Mouse (Mus musculus): ENCODE measurements around the gene Phf19. TPM values are rescaled to one million over a fixed set of nuclear protein-coding genes. Genes with fewer than 3 reads are reported as not detected.

The Phf19 gene
- polyA plus RNA-seq, 1 experiment from 2014 or later: 2.6 TPM

DNA sequence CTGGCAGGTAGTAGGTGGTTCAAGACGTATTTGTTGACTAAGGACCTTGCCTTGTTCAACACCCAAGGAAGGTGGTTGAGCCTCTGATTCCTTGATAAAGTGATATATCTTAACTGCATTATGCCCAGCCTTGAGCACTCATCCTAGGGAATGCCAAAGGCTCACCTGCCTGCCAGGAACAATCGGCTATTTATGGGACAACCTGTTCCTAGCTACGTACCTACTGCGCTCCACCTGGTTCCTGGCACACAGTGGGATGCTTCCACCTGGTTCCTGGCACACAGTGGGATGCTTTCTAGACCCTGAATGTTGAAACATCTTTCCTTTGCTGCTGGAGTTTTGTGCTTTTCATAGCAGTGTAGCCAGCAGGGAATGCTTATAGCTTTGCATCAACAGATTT lies 4.1 kb downstream of the Phf19 start:
- Histone ChIP-seq H3K4me3 (no peak overlapping the region), H3K36me3 (no peaks in the 10 kb centered on the region), H3K27ac (ENCODE audit: poor library complexity, severe bottlenecking) (no peak overlapping the region), H3K9me3 (replicated peaks) (no peaks in the 10 kb centered on the region), H3K27me3 (replicated peaks) (peaks cover 32% of the 10 kb centered on the region), H3K4me1 (replicated peaks) (peaks cover 20% of the 10 kb centered on the region), H3K4me2 (no peak overlapping the region), H3K9ac (no peak overlapping the region)
- no peak for ATAC-seq (ENCODE audit: insufficient number of reproducible peaks, low FRiP score)
- WGBS: 87% methylated on average over 4 of the region's 4 CpGs

- H3K4me3 ChIP-seq: no peak overlapping the region
- H3K4me1 ChIP-seq (replicated peaks): peaks cover 23% of the 10 kb centered on the region
- no peak for ATAC-seq (ENCODE audit: insufficient number of reproducible peaks, low FRiP score)
- no peak overlapping the region for H3K27ac ChIP-seq (ENCODE audit: poor library complexity, severe bottlenecking)
- H3K36me3 ChIP-seq: no peaks in the 10 kb centered on the region
- no peaks in the 10 kb centered on the region for H3K9me3 ChIP-seq (replicated peaks)
- peaks cover 18% of the 10 kb centered on the region for H3K27me3 ChIP-seq (replicated peaks)
- 51% methylated on average over 12 of the region's 12 CpGs for WGBS
- H3K9ac ChIP-seq: no peak overlapping the region
- H3K4me2 ChIP-seq: no peak overlapping the region
These were observed 6.8 kb downstream of the Phf19 start for GRCm38 (mm10) chr2:34906861-34907604.

DNA sequence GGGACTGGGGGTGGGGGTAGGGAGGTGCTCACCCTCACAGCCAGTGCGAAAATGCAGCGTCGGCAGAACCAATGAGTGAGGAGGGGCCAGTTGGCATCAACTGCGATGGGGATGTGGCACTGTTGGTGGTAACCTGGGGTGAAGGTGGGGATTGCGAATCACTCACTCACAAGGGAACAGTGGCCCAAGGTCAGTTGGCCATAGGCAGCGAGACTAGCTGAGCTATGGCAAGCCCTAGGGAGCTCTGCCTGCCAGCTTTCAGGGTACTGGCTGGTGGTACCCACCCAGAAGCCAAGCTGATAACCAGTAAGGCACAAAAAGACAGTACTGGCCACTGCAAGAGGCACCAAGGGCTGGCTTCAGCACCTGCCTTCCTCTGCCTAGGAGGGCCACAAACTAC lies 7.4 kb downstream of the Phf19 start:
- ATAC-seq (ENCODE audit: insufficient number of reproducible peaks, low FRiP score): no peak
- Histone ChIP-seq H3K9me3 (replicated peaks) (no peaks in the 10 kb centered on the region), H3K4me2 (no peak overlapping the region), H3K4me1 (replicated peaks) (peaks cover 23% of the 10 kb centered on the region), H3K4me3 (no peak overlapping the region), H3K27me3 (replicated peaks) (peaks cover 12% of the 10 kb centered on the region; the same call in 1 of the 2 replicates), H3K27ac (ENCODE audit: poor library complexity, severe bottlenecking) (no peak overlapping the region), H3K9ac (no peak overlapping the region), H3K36me3 (no peaks in the 10 kb centered on the region)
- 52% methylated on average over 6 of the region's 6 CpGs for WGBS

DNA sequence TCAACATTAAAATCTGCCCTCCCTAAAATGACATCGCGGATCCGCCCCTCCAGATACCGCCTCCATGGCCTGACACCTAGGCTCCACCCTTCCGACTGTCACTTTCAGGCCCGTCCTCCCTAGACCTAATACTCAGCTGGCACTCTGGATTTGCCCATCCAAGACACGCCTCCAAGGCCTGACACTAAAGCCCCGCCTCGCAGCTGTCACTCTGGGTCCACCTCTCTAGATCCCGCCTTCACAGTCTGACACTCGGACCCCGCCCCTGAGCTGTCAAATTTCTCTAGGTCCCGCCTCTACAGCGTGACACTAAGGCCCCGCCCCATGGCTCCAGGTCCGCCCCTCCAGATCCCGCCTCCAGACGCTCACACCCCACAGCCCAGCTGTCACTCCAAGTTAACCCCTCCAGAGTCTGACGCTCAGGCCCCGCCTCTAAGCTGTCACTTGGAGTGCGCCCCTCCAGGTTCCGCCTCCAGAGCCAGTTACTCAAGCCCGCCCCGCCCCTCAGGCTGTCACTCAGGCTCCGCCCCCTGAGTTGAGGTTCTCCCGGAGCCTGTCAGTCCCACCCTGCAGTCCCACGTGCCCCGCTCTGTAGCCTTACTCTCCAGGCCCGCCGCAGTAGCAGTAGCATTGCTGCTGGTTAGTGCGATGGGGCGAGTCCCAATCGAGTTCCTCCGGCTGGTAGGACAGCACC lies 8.8 kb downstream of the Phf19 start:
- Histone ChIP-seq H3K9ac (peak overlapping the region; percentile 67; the same call in 1 of the 2 replicates), H3K9me3 (replicated peaks) (no peaks in the 10 kb centered on the region), H3K4me1 (replicated peaks) (peaks cover 23% of the 10 kb centered on the region), H3K36me3 (no peaks in the 10 kb centered on the region), H3K4me2 (peak overlapping the region; percentile 79), H3K4me3 (peak overlapping the region; percentile 37), H3K27me3 (replicated peaks) (peaks cover 4% of the 10 kb centered on the region; the same call in 1 of the 2 replicates), H3K27ac (ENCODE audit: poor library complexity, severe bottlenecking) (no peak overlapping the region; the same call in 1 of the 2 replicates)
- WGBS: 1% methylated on average over 34 of the region's 34 CpGs
- ATAC-seq (ENCODE audit: insufficient number of reproducible peaks, low FRiP score): peak; percentile 97

DNA sequence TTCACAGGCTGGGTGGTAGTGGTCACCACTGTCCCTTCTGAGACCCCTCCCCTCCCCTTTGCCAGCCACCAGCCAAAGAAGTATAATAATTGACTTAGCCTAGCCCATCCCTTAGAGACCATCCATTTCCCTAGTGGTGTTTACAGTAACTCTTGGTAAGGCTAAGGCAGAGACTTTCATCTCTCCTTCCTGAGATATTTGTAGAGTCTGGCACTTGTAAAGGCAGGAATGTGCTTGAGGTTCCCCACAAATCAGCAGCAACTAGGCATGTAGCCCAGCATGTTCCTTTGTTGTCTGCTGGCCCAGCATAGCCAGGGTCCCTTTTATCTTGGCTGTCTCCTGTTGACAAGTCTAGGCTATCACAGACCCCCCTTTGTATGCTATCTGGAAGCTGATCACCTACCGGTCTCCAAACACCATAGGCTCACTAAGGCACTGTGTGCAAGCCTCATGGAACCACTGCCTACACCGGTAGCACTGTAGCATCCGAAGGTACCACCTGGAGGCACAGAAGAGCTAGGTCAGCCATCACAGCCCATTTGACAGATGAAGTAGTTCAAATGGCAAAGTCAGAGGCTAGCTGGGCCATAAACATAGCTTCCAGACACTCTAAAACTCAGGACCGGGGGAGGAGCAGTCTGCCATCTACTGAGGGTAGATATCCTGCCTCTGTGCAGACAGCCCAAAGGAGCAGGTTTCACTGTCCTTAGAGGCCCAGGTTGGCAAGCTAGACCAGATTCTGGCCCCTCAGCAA lies 10.0 kb downstream of the Phf19 start:
- no peaks in the 10 kb centered on the region for H3K36me3 ChIP-seq
- H3K9ac ChIP-seq: no peak overlapping the region
- no peak for ATAC-seq (ENCODE audit: insufficient number of reproducible peaks, low FRiP score)
- H3K27me3 ChIP-seq (replicated peaks): 0 out of 2 replicates have a peak, but pooled peaks cover 3% of the 10 kb centered on the region
- no peaks in the 10 kb centered on the region for H3K9me3 ChIP-seq (replicated peaks)
- H3K4me3 ChIP-seq: no peak overlapping the region
- H3K27ac ChIP-seq (ENCODE audit: poor library complexity, severe bottlenecking): no peak overlapping the region; the same call in 1 of the 2 replicates
- H3K4me2 ChIP-seq: peak overlapping the region; percentile 79; the same call in 1 of the 2 replicates
- WGBS: 58% methylated on average over 4 of the region's 4 CpGs
- H3K4me1 ChIP-seq (replicated peaks): peaks cover 23% of the 10 kb centered on the region

DNA sequence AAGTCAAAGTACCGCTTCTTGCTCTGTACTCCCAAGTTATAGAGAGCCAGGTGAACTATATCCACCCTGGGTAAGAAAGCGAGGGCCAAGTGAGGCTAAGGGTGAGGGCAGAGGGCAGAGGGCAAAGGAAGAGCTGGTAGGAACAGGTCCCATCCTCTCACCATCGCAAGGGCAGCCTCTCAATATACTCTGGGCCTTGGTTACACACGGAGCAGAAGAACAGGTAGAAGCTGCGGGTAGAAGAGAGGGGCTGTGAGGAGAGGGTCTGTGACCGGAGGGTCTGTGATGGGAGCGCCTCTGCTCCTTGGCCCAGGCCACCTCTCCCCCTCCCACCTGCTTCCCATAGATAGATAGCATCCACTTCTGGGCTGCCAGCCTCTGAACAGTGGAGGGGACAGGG lies 10.6 kb downstream of the Phf19 start:
- H3K4me1 ChIP-seq (replicated peaks): peaks cover 23% of the 10 kb centered on the region
- H3K36me3 ChIP-seq: no peaks in the 10 kb centered on the region
- H3K27ac ChIP-seq (ENCODE audit: poor library complexity, severe bottlenecking): no peak overlapping the region
- WGBS: 79% methylated on average over 7 of the region's 7 CpGs
- no peaks in the 10 kb centered on the region for H3K9me3 ChIP-seq (replicated peaks)
- no peak overlapping the region for H3K4me2 ChIP-seq
- no peak for ATAC-seq (ENCODE audit: insufficient number of reproducible peaks, low FRiP score)
- no peak overlapping the region for H3K9ac ChIP-seq
- no peak overlapping the region for H3K4me3 ChIP-seq
- 0 out of 2 replicates have a peak, but pooled peaks cover 3% of the 10 kb centered on the region for H3K27me3 ChIP-seq (replicated peaks)

GRCm38 (mm10) chr2:34902731-34903130 lies 11.1 kb downstream of the Phf19 start:
- H3K9ac ChIP-seq: no peak overlapping the region
- H3K4me3 ChIP-seq: no peak overlapping the region
- peaks cover 23% of the 10 kb centered on the region for H3K4me1 ChIP-seq (replicated peaks)
- 0 out of 2 replicates have a peak, but pooled peaks cover 3% of the 10 kb centered on the region for H3K27me3 ChIP-seq (replicated peaks)
- ATAC-seq (ENCODE audit: insufficient number of reproducible peaks, low FRiP score): no peak
- no peaks in the 10 kb centered on the region for H3K36me3 ChIP-seq
- no peak overlapping the region for H3K4me2 ChIP-seq
- H3K9me3 ChIP-seq (replicated peaks): no peaks in the 10 kb centered on the region
- 78% methylated on average over 6 of the region's 6 CpGs for WGBS
- H3K27ac ChIP-seq (ENCODE audit: poor library complexity, severe bottlenecking): no peak overlapping the region

GRCm38 (mm10) chr2:34901726-34902125 lies 12.1 kb downstream of the Phf19 start:
- ATAC-seq (ENCODE audit: insufficient number of reproducible peaks, low FRiP score): no peak
- WGBS: 68% methylated on average over 4 of the region's 4 CpGs
- Histone ChIP-seq H3K4me3 (no peak overlapping the region), H3K9ac (no peak overlapping the region), H3K27me3 (replicated peaks) (0 out of 2 replicates have a peak, but pooled peaks cover 8% of the 10 kb centered on the region), H3K36me3 (no peaks in the 10 kb centered on the region; the same call in 1 of the 2 replicates), H3K27ac (ENCODE audit: poor library complexity, severe bottlenecking) (no peak overlapping the region), H3K4me1 (replicated peaks) (peaks cover 23% of the 10 kb centered on the region), H3K4me2 (no peak overlapping the region), H3K9me3 (replicated peaks) (no peaks in the 10 kb centered on the region)

DNA sequence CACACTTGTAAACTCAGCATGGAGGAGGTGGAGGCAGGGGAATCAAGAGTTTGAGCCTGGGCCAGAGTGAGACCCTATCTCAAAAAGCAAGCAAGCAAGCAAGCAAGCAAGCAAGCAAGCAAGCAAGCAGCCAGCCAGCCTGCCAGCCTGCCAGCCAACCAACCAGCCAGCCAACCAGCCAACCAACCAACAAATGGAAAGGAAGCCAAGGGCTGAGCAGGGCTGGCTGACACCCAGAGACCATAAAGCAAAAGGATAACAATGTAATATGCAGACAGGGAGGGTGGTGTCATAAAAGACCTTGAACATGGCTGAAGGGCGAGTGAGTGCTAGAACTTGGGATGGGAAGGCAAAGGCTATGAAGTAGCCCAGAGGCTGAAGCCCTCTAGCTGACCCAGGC lies 13.4 kb downstream of the Phf19 start:
- no peaks in the 10 kb centered on the region; the same call in 1 of the 2 replicates for H3K36me3 ChIP-seq
- 71% methylated on average over 1 of the region's 1 CpGs for WGBS
- H3K27me3 ChIP-seq (replicated peaks): peaks cover 9% of the 10 kb centered on the region; the same call in 1 of the 2 replicates
- H3K4me3 ChIP-seq: no peak overlapping the region
- H3K9ac ChIP-seq: no peak overlapping the region
- no peaks in the 10 kb centered on the region for H3K9me3 ChIP-seq (replicated peaks)
- H3K4me2 ChIP-seq: no peak overlapping the region
- no peak for ATAC-seq (ENCODE audit: insufficient number of reproducible peaks, low FRiP score)
- peaks cover 22% of the 10 kb centered on the region for H3K4me1 ChIP-seq (replicated peaks)
- H3K27ac ChIP-seq (ENCODE audit: poor library complexity, severe bottlenecking): no peak overlapping the region

DNA sequence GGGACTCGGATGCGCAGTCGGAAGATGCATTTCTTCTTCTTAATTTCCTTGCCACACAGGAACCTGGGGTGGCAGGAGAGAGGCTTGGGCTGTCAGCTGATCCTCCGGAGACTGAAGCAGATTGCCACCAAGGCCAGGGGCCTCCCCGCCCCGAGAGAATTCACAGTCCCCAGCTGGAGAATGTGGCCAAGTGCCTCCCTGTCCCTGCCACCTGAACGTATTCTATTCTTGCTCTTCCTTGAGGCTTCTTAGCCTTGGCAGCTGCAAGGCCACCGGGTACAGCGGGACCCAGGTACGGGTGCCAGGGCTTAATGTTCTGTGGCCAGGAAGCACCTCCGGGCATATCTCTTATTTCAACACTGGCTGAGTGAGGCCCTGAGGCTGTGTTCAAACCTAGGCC lies 14.1 kb downstream of the Phf19 start:
- ATAC-seq (ENCODE audit: insufficient number of reproducible peaks, low FRiP score): no peak
- Histone ChIP-seq H3K27me3 (replicated peaks) (peaks cover 9% of the 10 kb centered on the region; the same call in 1 of the 2 replicates), H3K4me2 (no peak overlapping the region), H3K4me3 (no peak overlapping the region), H3K36me3 (no peaks in the 10 kb centered on the region; the same call in 1 of the 2 replicates), H3K27ac (ENCODE audit: poor library complexity, severe bottlenecking) (no peak overlapping the region), H3K9me3 (replicated peaks) (no peaks in the 10 kb centered on the region), H3K9ac (no peak overlapping the region), H3K4me1 (replicated peaks) (peaks cover 20% of the 10 kb centered on the region)
- 78% methylated on average over 11 of the region's 11 CpGs for WGBS

DNA sequence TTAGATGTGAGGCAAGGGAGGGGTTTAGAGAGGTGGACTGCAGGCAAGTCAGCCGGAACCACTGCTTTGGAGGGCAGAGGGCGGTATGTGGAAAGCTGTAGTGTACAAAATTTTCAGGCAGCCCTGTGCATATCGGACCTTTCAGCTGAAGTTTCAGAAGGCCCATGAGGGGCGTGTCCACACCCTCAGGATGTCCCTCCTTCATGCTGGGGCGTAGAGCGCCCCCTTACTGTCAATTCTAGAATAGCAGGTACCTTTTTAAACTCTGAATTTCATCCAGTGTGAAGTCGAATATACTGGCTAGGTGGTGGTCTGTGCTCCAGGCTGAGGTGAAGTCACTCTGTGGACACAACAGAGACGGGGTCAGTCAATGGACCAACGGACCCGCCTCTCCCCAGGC lies 16.0 kb downstream of the Phf19 start:
- Histone ChIP-seq H3K4me2 (no peak overlapping the region), H3K4me3 (no peak overlapping the region), H3K9ac (no peak overlapping the region), H3K4me1 (replicated peaks) (peaks cover 3% of the 10 kb centered on the region), H3K36me3 (no peaks in the 10 kb centered on the region; the same call in 1 of the 2 replicates), H3K27me3 (replicated peaks) (peaks cover 11% of the 10 kb centered on the region; the same call in 1 of the 2 replicates), H3K9me3 (replicated peaks) (no peaks in the 10 kb centered on the region), H3K27ac (ENCODE audit: poor library complexity, severe bottlenecking) (no peak overlapping the region)
- ATAC-seq (ENCODE audit: insufficient number of reproducible peaks, low FRiP score): no peak
- WGBS: 25% methylated on average over 10 of the region's 10 CpGs
